Mouse (Mus musculus) spleen, postnatal 10 days (tissue): Measurements from ENCODE around the gene Cdk19.

Source experiments
- DNase-seq, 2 experiments: peaks; one replicate each; pipeline ENCODE4 v3.0.0; 2021 to 2022; ENCODE audit warnings: low spot score in 2 of 2

Cdk19 gene

DNA sequence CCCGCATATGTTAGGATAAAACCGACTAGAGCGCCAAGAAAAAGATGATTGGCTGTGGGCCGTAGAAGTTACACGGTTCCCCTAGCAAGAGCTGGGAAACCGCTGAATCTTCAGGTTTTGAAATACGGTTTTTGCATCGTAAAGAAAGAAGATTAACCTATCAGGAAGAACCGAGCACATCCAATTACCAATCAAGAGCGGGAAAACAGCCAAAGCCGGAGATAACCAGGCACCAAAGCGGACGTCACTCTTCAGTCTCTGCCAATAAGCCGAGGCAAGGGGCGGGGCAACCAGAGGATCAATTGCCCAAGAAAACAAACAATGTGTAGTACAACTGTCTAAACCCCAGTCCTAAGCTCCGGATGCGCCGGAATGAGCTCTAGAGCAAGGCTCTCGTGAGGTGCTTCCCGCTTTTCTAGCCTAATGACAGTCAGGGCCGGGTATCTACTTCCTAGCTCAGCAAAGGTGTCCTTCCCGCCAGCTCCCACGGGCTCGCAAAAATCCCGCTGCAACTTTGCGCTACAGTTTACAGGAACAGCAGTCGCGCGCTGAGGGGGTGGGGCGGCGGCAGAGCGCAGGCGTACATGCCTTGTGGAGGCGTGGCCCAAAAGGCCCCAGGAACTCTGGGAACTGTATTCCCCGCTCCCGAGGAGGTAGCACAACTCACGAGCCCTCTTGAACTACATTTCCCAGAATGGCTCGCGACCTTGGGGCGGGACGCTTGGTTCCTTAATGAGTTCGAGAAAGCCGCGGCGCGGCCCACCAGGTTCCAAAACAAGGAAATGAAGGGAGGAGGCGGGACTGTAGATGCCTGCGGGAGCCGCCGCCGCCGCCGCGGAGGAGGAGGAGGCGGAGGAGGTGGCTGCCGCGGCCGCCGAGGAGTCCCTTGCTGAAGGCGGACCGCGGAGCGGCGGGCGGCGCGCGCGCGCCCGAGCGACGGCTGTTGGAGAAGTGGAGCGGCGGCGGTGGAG, 9.5 kb downstream of the Cdk19 start:
- DNase-seq: peak; percentile 92 to 98

DNA sequence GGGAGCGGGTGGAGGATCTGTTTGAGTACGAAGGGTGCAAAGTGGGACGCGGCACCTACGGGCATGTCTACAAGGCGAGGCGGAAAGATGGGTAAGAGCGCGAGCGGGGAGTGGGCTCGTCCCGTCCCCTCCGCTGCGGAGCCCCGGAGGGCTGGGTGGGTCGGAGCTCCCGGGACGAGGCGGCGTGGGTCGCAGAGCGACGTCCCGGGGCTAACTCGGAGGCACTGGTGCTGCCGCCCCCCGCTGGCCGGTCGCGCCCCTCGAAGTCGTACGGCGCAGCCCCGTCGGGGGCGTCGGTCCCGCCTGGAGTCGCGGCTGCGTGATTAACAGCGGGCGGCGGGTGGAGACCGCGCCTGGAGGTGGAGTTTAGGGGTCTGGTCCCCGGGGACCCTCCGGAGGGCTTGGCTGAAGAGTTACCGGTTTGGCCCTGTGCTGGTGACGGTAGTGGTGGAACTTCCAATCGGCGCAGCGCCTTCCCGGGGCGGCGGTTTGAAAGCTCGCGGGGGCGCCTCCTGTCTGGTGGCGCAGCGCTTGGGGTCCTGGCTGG, 10.3 kb downstream of the Cdk19 start:
- DNase-seq: peak in 1 of 2 experiments; percentile 75

DNA sequence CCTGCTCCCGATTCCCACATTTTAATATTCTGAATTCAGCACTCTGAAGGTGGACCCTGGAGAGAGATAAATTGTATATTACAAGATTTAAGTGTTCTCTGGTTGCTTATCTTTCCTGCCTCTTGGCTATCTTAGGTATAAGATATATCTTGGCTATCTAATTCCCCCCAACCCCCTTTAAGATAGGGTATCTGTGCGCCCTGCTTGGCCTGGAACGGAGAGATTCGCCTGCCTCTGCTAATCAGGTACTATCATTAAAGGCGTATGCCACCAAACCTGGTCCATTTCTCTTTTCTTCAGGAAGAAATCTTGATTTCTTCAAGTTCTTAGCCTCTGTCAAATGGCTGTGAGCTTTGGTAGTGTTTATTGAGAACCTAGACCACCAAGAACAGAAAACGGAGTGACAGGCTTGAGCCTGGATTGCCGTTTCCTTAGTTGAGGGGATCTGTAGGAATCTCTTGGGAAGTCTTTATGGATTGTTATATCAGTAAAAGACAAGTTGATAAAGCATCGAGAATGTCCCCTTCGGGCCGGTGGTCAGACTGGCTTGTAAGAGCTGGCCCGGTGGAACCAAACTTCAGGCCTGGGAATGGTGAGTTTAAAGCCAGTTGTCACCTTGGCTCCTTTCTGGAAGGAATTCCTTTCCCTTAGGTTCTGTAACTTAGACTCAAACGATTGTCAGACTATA, 11.0 kb downstream of the Cdk19 start:
- no peak for DNase-seq

DNA sequence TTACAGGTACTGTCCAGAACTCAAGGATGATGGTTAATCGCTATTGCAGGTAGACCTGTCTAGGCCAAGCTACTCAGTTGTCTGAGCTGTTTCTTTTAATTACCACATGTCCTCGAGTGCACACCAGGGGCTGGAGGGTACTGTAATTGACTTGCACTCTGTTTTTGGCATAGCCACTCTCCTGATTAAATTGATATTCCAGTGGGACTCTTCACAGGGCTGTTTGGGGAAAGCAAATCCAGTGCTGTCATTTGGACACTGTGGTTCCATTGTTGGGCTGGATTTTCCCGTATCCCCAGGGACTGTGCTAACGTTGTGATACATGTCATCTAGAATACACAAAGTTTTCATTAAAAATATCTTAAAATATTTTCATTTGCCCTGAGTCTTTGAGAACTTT, 11.8 kb downstream of the Cdk19 start:
- no peak for DNase-seq

DNA sequence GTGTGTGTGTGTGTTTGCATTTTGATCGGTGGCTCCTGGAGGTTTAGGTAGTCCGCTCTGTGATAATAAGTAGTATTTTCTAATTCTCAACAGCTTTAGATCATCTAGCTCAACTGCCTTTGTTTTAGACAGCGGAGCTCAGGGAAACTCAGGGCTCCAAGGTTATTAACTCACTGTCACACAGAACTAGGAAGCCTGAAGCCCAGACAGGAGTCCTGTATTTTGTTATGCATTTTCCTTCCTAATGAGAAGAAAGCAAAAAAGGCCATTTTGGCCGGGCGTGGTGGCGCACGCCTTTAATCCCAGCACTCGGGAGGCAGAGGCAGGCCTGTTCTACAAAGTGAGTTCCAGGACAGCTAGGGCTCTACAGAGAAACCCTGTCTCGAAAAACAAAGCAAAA, 14.7 kb downstream of the Cdk19 start:
- no peak for DNase-seq

DNA sequence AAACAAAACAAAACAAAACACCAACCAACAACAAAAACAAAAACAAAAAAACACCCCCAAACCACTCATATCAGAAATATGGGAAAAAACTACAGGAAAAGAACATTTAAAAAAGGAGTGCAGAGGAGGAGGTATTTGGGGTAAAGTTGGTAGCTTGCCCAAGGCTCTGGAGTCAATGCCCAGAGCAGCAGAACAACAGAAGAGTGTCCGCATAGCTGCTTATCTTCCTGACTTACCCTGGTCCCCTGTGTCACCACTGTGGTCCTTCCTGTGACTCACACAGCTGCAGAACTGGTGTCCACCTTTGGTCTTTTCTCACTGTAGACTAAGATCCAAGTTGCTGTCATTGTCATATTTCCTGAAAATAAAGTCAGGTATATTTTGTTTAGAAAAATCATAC, 15.2 kb downstream of the Cdk19 start:
- no peak for DNase-seq

DNA sequence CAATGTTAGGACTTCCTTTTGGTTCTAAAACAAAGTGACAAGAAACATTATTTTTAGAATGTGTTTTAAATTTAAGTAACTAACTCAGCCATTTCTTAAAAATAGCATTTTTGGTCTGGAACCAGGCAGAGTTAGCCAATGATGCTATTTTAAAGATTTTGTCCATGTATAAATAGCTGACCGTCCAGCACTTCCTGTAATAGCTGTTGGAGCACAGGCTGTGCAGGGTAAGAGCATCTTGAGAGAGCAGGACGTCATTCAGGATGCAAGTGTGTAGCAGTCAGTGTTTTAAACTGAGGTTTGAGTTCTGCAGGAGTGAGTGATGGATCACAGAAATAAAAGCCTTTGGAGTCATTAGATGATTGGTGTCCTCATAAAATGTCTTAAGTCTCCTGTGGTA, 18.8 kb downstream of the Cdk19 start:
- DNase-seq: no peak

DNA sequence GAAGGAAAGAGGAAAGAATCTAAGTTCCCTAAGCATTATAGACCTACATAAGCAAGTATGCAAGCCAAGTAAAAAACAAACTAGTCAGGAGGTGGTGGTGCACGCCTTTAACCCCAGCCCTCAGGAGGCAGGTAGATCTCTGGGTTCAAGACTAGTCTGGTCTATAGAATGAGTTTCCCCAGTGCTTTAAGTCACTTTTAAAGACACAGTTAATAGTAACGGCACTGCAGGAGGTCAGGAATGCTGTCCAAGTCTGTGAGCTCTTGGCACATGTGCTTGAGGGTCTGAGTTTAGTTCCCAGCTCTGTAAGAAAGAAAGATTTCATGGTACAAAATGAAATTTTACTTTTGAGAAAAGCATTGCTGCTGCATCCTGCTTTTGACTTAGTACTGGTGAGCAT, 19.8 kb downstream of the Cdk19 start:
- no peak for DNase-seq

DNA sequence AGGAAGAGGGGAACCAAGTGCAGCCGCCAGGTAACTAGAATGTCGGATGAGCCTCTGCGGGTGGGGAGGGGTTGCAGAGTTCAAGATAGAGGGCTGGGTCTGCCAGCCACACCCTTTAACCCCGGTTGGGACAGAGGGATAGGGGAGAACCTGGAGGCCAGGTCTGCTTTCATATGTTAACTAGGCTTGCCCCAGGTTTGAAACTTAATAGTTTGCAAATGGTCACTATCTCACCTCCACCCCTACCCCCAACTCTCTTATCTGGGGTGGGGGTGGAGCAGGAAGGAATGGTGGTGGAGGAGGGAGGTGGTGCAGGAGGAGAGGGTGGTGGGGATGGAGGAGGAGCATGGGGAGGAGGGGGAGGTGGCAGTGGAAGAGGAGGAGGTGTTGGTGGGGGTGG, 23.6 kb downstream of the Cdk19 start:
- no peak for DNase-seq

DNA sequence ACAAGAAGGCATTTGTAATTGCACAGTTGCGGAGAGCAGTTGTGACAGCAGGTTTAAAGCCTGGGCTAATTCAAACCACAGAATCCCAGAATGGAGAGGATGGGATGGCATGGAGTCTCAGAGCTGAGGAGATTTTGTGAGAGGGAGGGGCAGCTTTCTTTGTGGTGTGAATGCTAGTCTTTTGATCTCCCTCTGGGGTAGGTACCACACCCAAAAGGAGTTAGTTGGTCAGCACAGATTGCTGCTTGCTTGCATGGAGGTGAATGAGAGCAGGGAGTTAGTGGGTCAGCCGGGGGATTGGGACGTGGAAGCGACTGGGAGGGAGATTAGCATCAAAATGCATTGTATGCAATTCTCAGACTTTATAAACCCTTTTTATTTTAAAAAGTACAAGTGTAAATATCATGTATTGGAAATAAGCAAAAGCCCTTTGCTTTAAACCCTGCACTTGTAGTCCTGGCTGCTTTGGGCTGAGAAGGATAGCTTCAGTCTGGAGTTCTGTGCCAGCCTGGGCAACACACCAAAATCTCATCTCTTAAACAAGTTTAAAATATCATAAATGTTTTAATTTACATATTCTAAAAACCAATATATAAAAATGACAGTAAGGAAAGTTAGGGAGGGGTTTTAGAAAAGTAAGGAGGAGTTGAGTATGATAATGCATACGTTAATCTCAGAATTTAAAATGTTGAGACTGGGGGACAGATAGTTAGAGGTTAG, 25.4 kb downstream of the Cdk19 start:
- no peak for DNase-seq

DNA sequence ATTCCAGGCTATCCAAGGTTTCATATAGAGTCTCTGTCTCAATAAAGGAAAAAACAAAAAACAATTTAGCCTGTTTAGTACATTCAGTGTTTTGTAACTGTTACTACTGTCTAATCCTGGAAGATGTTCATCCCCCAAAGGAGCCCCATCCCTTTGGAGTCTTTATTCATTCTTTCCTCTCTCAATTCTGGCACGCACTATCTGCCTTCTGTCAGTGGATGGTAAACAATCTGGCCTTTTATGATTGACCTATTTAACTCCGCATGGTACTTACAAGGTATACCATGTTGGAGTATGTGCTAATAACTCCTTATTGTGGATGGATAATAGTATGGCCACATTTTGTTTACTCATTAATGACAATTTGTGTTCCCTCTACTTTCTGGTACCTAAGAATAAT, 26.6 kb downstream of the Cdk19 start:
- DNase-seq: no peak

DNA sequence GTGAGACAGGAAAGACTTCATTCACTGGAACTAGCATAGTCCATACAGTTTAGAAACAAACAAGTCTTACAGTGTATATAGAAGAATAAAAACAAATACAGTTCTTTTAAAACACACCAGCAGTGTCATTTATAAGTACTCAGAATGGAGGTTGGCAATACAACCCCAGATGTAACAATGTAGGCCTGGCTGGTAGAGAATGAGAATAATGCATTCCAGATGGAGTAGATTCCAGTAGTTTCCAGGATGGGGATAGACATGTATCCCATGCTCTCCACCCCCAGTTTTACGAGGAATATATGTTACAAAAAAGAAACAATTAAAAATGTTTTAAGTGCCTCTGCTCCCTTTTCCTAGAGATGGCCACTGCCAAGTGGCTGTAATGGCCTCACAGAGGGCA, 29.2 kb downstream of the Cdk19 start:
- DNase-seq: no peak

DNA sequence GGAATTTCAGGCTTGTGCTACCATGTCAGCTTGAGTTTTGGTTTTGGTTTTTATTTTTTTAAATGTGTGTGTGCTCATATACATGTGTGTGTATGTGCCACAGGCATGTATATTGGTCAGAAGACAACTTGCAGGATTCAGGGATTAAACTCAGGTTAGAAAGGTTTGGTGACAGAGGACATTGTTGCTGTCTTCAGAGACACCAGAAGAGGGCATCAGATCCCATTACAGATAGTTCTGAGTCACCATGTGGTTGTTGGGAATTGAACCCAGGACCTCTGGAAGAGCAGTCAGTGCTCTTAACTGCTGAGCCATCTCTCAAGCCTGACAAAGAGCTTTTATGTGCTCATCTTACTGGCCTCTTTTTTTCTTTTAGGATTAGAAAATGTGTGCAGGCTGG, 30.8 kb downstream of the Cdk19 start:
- peak in 1 of 2 experiments; percentile 12 for DNase-seq

DNA sequence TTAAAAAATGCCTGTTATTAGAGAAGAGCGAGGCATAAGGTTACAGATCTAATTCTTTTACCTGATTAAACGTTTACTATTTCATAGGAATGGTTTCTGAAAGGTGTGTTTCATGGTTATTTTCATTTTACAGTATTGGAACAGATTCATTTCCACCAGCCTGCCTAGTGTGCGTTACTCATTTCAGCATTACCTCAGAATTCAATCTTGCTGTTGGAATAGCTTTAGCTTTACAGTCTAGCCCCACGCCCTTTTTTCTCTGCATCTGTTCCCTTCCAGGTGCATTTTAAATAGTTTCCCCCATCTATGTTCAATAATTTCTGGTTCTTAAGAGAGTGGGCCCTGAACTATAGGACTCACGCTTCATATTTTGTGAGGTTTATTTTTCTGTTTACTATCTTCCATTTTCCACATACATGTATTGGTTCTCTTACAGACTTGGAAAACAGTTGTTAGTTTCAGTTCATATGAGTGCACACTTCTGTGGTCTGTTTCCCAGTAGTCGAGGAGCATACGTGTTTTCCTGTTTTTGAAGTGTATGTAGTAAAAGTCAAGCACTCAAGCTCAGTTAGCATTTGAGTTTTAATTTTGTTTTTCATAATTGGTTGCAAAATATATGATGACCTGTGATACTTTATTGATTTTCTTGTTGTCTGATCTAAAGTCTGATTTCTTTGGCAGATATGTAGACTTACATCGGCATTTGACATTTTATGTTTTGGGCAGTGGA, 32.0 kb downstream of the Cdk19 start:
- DNase-seq: peak in 1 of 2 experiments; percentile 2

DNA sequence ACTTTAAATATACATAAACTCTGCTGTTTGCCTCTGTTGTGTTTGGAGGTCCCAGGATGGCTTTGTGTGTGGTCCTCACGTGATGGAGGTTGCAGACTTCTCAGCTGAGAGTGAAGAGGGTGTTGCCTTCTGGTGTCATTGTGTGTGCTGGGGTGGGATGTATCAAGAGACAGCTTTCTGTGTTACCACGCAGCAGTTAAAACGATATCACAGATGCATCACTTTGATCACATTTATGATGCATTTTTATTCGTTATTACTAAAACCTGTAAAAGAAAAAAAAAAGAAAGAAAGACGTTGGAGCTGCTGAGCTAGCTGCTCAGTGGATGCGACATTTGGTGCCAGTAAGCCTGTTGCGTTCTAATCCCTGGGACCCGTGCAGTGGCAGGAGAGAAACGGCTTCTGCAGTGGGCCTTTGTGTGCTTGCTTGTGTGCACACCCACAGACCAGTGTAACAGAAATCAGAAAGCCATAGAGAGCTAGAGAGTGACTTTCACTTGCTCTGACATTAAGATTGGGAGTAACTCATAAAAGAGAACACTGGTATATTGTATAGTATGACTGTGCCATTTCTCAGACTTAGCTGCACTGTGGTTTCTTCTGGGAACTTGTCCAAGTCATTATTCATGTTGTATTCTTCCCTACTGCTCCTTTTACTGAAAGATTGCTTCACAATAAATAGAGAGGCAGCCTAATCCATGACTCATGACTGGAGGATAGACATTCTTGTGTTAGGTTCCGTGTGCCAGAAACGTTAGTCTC, 32.7 kb downstream of the Cdk19 start:
- peak in 1 of 2 experiments; percentile 12 for DNase-seq

DNA sequence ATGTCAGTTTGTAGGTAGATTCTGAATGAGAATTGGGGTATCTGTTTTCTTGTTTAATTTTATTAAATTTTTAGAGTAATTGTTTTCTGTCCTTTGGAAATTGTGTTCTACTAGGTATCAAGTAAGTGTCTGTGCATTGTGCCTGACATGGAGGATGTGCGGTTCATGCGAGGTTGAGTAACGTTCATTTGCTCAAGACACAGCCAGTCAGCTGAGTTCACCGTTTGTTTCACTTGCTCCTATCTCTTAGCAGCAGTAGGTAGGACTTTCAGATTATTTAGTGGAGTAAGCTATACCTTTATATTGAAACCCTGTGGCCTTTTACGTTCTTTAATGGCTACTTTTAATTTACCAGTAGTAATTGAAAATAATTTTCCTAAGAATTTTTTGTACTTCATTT, 34.4 kb downstream of the Cdk19 start:
- DNase-seq: peak in 1 of 2 experiments; percentile 11

DNA sequence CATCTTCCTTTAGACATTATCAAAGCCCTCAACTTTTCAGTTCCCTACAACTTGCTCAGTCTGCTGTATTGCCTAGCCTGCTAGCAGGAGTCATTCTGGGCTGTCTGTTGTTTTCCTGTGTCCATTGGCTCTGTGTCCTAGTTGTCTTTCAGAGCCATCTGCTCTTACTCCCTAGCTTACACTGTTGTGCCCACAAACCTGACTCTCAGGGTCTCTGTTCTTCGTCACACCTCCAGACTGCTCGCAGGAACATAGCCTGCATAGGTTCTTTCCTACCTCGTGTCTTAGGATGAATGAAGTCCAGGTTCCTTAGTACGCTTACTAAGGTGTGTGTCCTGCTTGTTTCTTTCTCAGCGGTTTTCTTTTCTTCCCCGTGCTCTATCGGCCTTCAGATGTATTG, 35.5 kb downstream of the Cdk19 start:
- peak in 1 of 2 experiments; percentile 6 for DNase-seq

DNA sequence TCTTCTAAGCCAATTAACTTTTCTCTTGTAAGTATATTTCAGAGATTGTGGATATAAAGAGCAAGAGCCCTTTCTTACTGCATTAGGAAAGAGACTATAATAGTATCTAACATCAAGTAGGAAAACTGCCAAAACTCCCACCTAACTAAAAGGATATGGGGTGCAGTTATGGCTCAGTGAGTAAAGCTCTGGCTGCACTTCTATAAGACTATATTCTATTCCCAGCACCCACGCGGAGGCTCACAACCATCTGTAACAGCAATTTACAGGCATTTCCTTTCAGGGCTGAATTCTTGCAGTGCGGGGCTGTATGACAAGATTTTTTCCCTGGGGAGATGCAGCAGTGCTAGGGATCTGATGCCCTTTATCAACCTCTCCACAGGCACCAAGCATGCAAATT, 36.9 kb downstream of the Cdk19 start:
- DNase-seq: peak in 1 of 2 experiments; percentile 10

DNA sequence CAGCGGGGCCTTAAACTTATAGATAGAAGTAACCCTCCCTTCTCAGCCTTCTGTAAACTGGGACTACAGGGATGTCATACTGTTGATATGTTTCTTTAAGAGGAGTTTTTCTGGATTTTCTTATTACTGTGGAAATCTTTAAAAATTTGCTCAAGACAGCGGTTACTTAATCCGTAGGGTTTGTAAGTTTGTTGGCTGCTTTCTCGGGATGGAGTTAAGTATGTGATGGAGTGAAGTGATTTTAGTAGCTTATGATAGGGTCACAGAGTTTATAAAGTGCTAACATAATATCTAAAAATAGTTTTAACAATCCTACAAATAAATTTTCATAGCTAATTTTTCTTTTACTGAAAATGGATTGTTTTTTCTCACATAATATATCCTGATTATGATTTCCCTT, 38.9 kb downstream of the Cdk19 start:
- DNase-seq: no peak

DNA sequence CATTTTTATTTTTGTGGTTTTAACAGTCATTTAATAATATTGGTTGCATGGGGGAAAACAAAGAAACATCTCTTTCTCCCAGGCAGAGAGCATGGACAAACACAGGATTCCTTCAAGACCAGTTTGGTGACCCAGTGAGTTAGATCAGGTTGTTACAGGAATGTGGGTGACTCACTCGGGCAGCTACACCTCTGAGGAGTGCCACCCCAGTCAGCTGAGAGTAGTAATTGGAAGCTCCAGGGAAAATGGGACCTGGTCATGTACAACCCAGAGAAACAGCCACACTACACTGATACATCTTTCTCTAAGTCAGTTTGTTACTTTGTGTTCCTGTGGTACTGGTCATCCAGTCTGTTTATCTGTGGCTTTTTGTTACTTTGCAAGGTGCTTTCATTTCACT, 40.3 kb downstream of the Cdk19 start:
- no peak for DNase-seq

DNA sequence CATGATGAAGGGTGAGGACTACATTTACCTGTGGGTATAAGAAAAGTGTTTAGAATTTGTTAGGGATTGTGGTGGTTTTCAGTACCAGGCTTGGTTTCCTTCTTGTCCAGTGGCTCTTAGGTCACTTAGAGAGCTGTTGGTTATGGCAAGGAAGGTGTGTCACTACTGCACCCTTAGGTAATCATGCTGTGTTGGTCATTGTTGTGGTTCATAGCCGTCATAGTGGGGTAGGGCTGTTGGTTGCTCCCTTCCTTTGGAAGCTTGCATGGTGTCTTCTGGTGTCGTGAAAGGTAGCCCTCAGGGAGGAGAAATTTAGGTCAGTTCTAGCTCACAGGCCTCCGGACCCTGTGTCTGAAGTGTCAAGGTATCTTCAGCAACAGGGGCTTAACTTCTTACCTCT, 46.0 kb downstream of the Cdk19 start:
- DNase-seq: no peak
